Mouse (Mus musculus) gonadal fat pad, adult 2 months (tissue): ENCODE results near the gene Plekhd1. TPM values are rescaled to one million over a fixed set of nuclear protein-coding genes. Genes with fewer than 3 reads are reported as not detected.

ENCODE experiments used
- DNase-seq: peaks from one replicate; pipeline ENCODE4 v3.0.0-alpha.2; 2012; ENCODE audit warnings: low read depth
- polyA plus RNA-seq: library from polyadenylated mRNA; depleted of rRNA; stranded (reverse); fragments of >200 nt; gene quantifications from 2 replicates; pipeline ENCODE4 v1.2.3, GENCODE M21; 2012; rRNA removed

Plekhd1 gene
- polyA plus RNA-seq: 4.5 and 6.4 TPM in 2 replicates

DNA sequence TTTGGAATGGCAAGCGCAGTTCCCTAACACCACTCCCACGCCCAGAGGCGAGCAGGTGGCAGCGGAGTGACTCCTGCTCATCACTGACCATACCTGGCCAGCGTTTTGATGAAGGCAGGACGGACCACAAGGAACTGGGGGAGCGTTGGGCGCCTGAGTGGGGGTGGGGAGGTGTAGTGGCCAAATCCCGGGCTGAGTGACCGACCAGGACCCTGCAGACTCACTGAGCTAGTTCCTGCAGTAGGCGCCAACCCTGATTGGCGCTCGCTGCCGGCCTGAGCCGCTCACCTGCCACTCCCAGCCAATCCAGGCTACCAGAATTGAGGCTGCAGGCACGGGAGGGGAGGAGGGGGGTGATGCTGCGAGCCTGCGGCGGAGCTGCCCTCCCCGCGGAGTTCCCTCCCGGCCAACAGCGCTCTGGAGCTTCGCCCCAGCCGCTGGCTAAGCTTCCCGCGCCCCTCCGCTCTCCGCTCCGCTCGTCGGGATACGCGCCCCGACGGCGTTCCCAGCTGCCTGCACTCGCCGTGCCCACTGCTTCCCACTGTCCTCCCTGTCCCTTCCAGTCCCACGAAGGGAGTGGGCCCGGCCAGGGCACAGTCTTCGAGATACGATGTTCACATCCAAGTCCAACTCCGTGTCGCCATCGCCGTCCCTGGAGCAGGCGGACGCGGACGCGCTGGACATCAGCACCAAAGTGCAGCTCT lies at the start of gene Plekhd1:
Gene Plekhd1 (plus strand): TSS at position 323 of the 704 bp plus-strand sequence.
- no peak for DNase-seq

DNA sequence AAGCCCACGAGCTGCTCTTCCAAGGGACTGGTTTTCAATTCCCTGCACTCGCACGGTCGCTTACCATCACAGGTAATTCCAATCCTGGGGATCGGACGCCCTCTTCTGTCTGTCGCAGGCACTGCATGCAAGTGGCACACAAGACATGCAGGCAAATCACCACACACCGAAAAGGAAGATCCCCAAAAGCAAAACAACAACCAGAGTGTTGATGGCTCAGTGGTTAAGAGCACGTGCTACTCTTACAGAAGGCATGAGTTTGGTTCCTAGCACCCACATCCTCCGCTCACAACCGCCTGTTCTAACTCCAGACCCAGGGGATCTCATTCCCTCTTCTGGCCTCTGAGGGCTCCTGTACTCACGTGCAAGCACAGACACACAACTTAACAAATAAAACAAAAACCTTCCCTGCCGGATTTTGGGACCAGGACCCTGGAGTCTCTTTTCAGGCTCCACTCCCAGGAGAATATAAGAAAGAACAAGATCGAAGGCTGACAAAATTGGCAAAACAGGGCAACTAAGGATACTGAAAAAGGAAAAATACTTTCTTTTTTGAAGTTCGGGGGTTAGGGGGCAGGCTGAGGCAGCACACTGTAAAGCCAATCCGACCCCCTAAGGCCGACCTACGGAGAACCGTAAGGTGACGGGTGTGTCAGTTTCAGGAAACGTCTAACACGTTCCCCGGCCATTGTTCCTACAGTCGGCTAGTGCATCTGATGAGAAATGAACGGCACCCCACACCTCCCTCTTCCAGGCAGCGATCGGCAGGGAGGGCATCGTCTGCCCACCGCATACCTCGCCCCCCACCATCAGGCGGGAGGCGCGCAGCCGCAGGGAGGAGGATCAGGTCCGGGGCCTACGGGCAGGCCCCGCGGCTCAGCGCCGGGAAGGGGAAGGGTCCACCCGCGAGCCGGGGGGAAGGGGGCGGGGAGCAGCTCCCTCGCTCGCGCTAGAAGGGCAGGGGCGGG lies 49.4 kb upstream of the Plekhd1 start:
- DNase-seq: no peak

DNA sequence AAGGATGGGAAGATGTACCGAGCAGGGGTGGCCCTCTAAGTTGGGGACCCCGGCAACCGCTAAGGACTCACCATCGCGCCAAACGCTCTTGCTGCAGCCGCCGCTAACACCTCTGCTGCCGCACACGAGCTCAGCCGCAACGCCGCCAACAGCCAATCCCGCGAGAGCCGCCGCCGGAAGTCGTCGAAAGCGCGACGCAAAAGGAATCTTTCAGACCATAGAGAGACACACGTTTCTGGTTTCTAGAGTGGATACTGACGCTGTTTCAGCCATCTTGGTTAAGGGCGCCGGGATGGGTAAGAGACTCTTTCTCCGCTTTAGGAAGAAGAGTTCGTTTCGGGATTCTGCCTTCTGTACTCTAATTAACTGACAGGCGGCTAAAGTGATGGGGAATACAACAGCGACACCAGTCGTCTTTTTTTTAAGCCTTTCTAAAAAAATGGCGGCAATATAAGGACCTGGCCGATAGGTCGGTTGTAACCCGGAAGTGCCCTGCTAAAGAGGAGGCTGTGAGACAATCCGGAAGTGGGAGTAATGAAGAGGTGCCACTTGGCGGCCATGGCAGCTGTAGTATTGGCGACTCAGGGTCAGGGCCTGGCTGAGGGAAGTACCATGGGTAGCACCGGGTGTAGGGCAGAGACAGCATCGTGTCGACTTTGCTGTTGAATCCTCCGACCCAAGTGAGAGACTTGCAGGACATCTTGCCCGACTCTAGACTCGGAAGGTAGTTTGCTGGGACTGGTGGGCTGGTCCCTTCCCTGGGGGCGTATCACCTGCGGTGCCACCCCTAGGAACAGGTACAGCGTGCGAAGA lies 48.5 kb upstream of the Plekhd1 start, which contains the start of the genes Slc39a9 and Erh:
Gene Slc39a9 (plus strand): TSS at position 191 of the 813 bp plus-strand sequence.
Gene Erh (minus strand): TSS at position 649 of the 813 bp plus-strand sequence.
- DNase-seq: peak; percentile 70

DNA sequence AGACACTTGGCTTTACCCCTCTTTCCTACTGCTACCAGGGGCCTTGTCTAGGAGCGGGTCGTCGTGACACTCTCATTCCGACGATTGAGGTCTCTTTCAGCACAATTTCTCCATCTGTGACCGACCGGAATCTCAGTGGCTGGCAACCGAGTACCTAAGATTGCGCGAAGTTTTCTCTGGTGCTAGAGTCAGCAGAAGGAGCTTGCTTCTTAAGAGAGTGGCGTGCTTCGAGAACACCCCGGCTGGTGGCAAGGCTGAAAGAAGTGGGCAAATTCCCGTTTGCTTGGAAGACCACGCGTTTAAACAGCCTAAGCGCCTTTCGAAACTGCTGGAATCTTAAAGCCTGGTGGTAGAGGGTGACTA lies 47.9 kb upstream of the Plekhd1 start:
- no peak for DNase-seq

DNA sequence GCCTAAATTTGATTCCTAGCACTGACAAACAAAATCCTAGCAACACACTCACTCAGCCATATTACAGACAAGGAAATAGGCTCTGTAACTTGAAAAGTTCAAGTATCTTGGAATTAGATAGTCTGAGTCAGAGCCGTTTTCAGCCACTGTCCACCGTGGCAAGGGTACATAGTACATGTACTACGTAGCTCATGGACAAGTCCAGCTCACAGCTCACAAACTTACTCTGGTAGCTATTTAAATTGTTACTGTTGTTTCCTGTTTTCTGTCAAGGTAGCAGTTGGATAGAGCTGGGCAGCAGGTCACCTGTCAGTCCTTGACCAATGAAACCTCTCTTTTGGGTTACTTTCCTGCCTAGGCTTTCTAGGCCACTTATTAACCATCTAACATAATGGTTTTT lies 46.0 kb upstream of the Plekhd1 start:
- DNase-seq: no peak

DNA sequence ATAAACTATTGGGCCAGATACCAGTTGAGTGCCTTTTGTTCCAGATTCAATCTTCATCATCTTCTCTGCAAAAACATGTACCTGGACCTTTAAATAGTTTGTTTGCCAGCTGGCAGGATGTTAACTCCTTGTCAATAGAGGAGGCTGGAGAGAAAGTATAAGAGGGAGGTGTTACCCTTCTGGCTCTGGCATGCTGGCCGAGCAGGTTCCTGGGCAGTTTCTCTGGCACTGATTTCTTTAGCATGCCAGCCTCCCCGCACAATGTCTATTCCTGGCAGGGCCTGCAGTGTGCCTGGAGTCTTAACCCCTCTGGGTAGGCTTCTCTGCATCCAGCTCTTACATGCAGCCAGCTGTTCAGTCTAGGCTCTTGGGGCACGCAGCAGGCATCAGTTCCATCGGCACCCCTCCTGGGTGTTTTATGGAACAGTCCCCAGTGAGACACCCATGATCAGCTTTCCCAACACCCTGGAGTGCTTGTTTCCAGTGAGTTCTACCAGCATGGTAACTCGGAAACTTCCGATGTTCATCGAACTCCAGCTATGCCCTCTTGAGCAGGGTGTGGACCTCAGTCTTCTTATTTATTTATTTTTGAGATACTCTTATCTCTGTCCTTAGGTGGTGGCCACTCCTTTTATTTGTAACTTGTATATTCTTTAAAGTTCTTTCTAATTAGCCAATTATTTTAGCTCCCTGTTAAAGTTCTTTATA lies 38.3 kb upstream of the Plekhd1 start:
- DNase-seq: peak; percentile 89

DNA sequence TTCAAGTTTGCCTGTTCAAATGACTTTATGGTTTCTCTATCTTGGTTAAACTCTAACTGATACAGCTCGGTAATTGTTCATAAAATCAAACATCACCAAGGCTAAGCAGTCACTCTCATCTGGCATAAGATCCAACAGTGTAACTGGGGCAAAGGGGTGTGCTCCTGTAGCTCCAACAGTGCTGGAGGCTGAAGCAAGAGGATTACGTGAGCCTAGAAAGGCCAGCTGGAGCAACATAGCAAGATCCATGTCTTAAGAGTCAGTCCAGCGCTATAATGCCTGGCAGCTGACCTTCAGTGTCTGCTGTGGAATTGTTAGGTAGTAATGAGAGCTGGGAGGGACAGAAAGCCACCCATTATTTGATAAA lies 37.7 kb upstream of the Plekhd1 start:
- DNase-seq: peak; percentile 72

DNA sequence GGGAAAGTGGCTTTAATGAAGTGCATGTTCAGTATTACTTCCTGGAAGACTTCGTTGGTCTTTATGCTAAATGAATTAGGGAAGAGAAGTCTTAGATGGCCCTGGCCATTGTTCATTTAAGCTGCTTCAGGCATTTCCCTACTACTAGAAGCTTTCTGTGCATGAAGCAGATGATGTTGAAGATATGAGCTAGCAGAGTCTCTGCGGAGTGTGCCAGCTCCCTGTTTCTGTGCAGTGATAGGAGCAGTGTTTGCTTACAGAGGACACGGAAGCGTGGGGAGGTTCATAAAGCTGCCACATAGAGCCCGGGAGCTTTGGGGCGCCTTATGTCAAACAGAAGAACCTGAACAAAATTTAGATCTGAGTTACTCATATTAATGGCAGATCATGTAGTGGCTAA lies 33.7 kb upstream of the Plekhd1 start:
- no peak for DNase-seq

DNA sequence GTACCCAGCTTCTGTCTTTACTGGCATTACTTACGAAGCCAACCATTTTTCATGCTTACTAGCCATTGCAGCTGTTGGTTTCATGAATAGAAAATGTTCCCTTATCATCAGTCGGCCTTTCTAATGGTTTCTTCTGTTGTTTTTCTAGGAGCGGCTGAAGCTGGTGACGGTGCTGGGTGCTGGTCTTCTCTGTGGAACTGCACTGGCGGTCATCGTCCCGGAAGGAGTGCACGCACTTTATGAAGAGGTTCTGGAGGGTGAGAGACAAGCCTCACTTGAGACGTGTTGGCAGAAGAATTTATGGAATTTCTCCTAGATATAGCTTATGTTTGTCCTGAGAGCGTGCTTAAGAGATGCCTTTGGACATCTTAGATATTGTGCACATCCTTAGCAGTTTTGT lies 30.1 kb upstream of the Plekhd1 start:
- no peak for DNase-seq

DNA sequence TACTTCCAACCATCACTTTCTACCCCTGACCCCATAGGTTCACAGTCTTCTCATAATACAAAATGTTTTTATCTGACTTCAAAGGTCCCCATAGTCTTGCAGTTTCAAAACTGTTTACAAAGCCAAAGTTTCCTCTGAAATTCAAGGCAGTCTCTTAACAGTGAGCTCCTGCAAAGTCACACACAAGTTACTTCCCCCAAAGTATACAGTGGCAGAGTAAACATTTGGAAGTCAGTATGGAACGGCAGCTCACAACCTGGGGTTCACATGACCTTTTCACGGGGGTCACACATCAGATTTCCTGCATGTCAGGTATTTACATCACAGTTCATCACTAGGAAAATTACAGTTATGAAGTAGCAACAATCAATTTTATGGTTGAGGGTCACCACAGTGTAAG lies 28.5 kb upstream of the Plekhd1 start:
- no peak for DNase-seq

DNA sequence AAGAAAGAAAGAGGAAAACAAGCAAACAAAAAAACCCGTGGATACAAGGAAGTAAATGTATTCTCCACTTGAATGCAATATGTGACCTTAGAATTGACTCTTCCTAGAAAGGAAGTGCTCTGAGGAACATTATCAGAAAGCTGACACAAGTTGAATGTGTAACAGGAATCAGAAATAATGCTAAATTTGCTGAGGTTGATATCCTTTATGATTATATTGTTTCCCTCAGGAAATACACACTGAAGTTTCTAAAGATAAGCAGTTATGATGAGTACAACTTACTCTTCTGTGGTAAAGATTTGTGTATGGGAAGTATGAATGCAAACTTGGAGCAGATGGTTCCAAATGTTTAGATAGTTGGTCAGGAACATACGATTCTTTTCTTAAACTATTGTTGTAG lies 24.0 kb upstream of the Plekhd1 start:
- no peak for DNase-seq

DNA sequence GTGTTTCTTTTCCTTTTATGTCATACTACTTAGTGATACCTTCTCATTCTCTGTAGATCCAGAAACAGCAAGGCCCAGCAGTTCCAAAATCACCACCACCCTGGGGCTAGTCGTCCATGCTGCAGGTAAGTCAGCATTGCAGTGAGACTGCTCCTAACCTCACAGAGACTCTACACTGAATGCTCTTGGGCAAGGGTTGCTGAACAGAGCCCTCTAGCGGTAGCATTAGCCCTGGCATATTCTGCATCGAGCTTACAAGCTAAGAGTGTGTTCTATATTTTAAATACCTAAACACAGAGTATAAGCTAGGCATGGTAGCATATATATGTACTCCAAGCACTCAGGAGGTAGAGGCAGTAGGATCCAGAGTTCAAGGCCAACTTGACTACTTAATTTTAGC lies 19.2 kb upstream of the Plekhd1 start:
- DNase-seq: no peak

DNA sequence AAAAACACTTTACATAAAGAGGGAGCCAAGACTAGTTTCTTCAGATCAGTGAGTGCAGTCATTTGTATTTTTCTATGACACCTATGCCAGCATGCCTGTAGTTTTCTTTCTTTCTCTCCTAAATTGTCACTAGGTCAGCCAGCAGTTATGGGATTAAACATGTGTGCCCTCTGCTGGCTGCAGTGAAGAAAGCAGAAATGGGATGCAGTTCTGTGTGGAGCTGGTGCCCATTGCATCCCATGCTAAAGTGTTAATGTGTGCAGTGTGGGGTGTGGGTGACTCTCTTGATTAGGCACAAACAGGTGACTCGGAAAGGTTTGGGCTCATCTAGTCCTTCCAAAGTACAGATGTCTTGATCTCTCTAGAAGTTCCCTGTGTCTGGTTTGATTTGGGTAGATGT lies 11.1 kb upstream of the Plekhd1 start:
- DNase-seq: no peak

DNA sequence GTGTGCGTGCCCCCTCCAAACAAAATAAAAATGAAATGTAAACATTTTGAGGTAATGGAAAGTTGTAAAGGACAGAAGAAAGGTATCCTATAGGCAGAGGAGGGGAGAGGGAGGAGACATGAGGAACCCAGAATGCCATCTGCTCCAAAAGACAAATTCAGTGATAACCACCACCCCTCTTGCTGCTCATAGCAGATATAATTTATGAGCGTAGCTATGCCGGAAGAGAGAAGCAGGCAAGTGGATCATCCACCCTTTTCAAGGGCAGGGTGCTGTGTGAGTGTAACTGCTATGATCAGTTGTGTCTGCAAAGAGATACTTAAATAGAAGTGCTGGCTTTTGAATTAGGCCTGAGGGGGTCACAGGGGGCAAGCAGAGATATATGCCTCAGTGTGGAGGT lies 8.8 kb upstream of the Plekhd1 start:
- DNase-seq: no peak

DNA sequence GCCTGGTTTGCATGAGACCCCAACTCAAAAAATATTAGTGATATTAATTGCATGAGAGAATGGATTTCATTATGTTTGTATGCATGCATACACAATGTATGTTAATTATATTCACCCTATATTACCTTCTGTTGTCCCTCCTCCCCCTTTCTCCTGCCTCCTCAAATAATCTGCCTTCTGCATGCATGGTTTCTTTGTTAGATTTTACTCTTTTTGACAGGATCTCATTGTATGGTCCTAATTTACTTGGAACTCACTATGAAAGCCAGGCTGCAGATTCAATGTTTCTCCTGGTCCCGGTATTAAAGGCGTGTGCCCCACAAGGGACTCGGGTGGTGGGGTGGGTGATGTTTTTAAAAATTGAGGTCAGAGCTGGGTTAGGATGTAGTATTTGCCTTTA lies 8.1 kb upstream of the Plekhd1 start:
- no peak for DNase-seq

DNA sequence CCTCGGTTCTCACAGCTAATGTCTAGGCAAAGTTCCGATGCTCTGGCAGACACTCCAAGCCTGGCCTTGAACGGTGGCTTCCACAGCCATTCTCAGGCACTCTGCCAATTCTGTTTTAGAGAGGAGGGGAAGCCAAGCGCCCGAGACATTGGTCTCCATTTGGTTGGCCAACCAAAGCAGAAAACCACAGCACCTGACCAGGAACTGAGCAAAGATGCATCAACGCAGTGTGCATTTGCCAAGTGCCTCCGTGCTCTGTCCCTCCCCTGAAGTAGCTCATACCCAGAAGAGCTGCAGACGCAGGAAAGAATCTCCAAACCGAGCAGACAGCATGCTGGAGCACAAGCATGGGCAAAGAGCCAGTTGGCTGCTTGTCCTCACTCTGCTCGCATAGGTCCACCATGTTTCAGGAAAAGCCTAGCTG lies 4.6 kb upstream of the Plekhd1 start:
- no peak for DNase-seq

DNA sequence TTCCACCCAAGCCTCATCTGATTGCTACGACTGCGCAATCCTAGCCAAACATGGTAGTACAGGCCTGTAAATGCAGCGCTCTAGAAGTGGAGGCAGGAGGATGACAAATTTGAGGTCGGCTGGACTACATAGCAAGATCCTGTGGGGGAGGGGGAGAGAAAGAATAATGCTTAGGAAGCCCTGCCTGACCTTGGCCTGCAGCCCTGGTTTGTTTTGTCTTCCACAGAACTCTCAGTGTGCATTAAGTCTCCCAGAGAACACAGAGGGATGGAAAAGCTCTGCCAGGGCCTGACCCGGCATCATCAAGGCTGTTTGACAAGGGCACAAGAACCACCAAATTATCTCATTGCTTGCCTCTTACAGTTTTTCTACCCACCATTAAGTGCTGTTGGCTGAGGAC lies 2.7 kb upstream of the Plekhd1 start:
- DNase-seq: no peak

DNA sequence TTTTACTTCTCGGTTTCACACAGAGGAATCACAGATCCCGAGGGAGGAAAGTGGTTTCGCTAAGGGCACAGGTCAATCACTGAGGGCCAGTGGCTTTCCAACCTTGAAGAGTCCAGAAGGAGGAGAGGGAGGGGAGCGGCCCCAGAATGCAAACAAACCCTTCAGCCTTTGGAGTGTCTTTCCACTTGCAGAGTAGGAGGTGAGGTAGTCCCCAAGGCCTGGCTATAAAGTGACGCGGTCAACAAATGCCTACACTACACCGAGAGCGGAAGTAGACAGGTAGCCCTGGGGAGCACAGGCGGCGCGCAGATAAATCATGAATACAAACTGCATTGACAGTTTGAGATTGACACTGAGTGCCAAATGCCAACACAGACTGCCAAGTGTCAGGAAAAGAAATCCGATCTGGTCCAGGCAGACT lies 710 bp upstream of the Plekhd1 start:
- DNase-seq: no peak

DNA sequence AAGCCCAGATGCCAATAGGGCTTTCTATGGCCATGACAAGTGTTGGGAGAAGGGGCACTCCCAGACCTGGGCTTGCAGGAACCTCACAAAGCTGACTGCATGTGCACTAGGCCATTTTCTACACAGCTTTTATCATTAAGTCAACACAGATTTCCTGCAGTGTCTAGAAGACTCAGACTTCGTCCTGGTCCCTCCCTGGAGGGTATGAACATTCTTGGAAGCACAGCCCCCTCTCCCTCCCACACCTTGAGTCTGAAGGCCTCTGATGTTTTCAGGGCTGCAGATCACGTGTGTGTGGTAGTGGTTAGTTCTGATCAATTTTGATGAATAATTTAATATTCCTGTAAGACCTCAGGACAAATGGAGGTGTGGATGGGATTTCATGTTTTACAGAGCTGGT lies 1.3 kb downstream of the Plekhd1 start:
- no peak for DNase-seq

DNA sequence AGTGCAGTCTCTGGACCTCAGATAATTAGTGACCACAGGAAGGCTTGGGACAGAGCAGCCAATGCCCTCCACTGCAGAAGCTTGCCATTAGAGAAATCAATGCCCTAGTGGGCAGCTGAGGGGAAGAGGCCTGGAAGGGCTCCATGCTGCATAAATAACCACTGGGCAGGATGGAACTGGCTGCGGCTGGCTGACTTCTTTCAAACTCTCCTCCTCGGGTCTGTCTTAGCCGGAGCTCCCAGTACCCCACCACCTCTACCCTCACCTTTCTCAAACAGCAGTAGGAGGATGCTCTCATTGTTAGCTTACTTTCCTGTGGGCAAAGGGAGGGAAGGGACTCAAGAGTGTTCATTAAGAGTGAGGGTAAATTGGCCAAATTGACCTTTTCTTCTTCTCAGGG lies 2.6 kb downstream of the Plekhd1 start:
- no peak for DNase-seq

DNA sequence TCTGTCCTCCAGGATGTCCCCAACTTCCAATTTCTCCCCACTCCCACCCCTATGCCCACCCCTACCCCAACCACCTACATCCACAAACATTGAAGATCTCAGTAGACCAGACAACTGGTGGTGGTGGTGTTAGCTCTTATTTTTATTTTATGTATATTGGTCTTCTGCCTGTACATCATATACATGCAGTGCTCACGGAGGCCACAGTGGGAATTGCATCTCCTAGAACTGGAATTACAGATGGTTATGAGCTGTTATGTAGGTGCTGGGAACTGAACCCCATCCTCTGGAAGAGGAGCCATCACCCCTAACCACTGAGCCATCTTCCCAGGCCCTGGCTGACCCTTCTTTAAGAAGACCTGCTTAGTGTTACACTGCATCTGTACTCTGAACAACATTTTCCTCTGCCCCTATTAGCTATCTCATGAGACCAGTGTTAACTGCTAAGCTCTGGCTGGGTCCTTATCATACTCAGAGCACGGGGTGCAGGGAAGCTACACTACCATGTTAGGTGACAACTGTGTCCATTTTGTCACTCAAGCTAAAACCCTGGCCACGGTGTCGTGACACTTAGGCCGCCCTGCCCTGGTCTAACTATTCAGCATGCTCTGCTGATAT lies 6.2 kb downstream of the Plekhd1 start:
- no peak for DNase-seq
